Mouse (Mus musculus) C2C12 (cell line): ENCODE data around the gene Tubb4a. TPM values are rescaled to one million over a fixed set of nuclear protein-coding genes. Genes with fewer than 3 reads are reported as not detected.

Experiments
- H3K27me3 ChIP-seq: one replicate; pipeline ENCODE4 v1.6.1; 2011; ENCODE audit not compliant: control insufficient read depth, insufficient read depth, insufficient read length
- H3K36me3 ChIP-seq: one replicate; pipeline ENCODE4 v1.6.1; 2011; ENCODE audit not compliant: control insufficient read depth, insufficient read depth
- H3K4me3 ChIP-seq: one replicate; pipeline ENCODE4 v1.5.1; 2011; ENCODE audit warnings: mild to moderate bottlenecking, control low read depth; ENCODE audit not compliant: poor library complexity, insufficient read depth, severe bottlenecking
- H3K79me2 ChIP-seq: one replicate; pipeline ENCODE4 v1.6.1; 2011; ENCODE audit not compliant: control insufficient read depth, insufficient read depth
- H3K79me3 ChIP-seq: one replicate; pipeline ENCODE4 v1.6.1; 2011; ENCODE audit warnings: low read depth, control low read depth
- H3ac ChIP-seq: one replicate; pipeline ENCODE3; 2011; ENCODE audit warnings: low read depth; ENCODE audit not compliant: control insufficient read depth, insufficient read length
- CEBPB ChIP-seq: IDR thresholded peaks from one replicate; pipeline ENCODE4 v1.6.1; 2011; ENCODE audit warnings: low read depth, mild to moderate bottlenecking, control low read depth, moderate library complexity
- CTCF ChIP-seq: IDR thresholded peaks from one replicate; pipeline ENCODE4 v1.5.1; 2011; ENCODE audit not compliant: control insufficient read depth, insufficient read depth, insufficient read length
- FOSL1 ChIP-seq: IDR thresholded peaks from one replicate; pipeline ENCODE4 v1.8.0; 2011; ENCODE audit warnings: mild to moderate bottlenecking, low read length; ENCODE audit not compliant: poor library complexity, insufficient read depth, severe bottlenecking
- MAX ChIP-seq: IDR thresholded peaks from one replicate; pipeline ENCODE4 v1.6.1; 2011; ENCODE audit warnings: mild to moderate bottlenecking, control low read depth
- MYOD1 ChIP-seq: IDR thresholded peaks from one replicate; pipeline ENCODE4 v1.6.1; 2011; ENCODE audit warnings: low read depth; ENCODE audit not compliant: control insufficient read depth, insufficient read length
- MYOG ChIP-seq: IDR thresholded peaks from one replicate; pipeline ENCODE4 v1.6.1; 2011; ENCODE audit not compliant: control insufficient read depth, insufficient read length; ENCODE audit errors: extremely low read depth
- USF1 ChIP-seq: IDR thresholded peaks from one replicate; pipeline ENCODE4 v1.6.1; 2011; ENCODE audit warnings: low read depth, mild to moderate bottlenecking, control low read depth, moderate library complexity
- polyA plus RNA-seq: library from polyadenylated mRNA; unstranded; fragments of >200 nt; fragmentation: generic; extraction: Trizol; gene quantifications from one replicate; pipeline ENCODE4 v1.2.1, GENCODE M21; 2012; ENCODE audit warnings: missing spikeins

Gene Tubb4a
- polyA plus RNA-seq, 1 experiment, result 0.18 TPM

DNA sequence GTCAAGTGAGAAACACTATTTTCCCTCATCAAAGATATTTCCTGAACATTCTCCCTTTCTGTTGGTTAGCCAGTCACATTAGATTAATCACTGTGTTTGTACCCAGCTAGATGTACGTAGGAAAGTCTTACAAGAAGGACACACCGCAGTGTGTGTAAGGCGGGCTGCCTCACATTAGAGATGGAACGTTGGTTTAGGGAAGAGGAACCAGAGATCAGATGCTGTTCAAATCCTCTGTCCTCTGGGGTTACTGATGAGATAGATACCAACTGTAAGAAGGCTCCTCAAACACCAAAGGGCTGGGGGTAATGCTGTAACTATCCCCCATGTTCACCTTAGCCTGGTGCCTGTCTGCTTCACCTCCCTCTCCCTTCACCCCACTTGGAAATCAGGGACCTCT, 37.2 kb upstream of the Tubb4a start:
- Histone ChIP-seq H3K79me2 (no peaks in the 10 kb centered on the region), H3K27me3 (peaks cover 5% of the 10 kb centered on the region), H3K36me3 (no peaks in the 10 kb centered on the region), H3K79me3 (no peaks in the 10 kb centered on the region), H3ac (no peak overlapping the region), H3K4me3 (no peak overlapping the region)
- TF ChIP-seq FOSL1, result no peak
- no peak for TF ChIP-seq CTCF
- TF ChIP-seq MAX, result no peak
- no peak for TF ChIP-seq CEBPB
- TF ChIP-seq MYOD1, result no peak
- no peak for TF ChIP-seq MYOG
- no peak for TF ChIP-seq USF1

DNA sequence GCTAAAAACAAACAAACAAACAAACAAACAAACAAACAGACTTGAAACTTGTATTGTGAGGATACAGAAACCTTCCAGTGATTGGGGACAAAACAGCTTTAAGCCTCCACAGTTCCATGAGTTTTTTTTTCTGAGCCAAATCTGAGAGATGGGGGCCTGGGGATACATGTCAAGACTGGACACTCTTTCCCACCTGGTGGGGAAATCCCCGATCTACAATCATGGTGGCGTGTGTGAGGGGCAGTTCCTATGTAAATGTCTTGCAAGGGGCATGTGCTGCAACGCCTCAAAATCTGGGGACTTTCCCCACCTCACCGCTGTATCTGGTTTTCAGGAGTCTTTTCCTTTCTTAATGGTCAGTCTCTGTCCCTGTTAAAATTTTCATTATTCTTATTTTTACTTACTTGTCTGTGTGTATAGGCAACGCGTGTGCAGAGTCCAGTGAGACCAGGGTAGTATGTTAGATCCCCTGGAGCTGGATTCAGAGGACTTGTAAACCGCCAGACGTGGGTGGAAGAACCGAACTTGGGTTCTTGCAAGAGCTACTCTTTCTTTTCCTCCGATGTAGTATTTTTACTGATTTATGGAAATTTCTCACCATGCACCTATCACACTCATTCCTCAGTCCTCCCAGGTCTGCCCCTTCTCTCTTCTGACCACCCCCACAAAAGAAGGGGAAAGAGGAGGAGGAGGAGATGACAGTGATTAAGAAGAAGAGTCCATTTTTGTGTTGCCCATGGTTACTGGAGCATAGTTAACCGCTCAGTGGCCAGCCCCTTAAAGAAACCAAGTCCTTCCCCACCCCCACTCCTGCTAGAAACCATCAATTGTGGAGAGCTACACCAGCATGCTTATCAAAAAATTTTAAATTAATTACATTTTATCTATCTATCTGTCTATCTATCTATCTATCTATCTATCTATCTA, 35.9 kb upstream of the Tubb4a start:
- Histone ChIP-seq H3K27me3 (peaks cover 3% of the 10 kb centered on the region), H3K36me3 (no peaks in the 10 kb centered on the region), H3K4me3 (no peak overlapping the region), H3K79me3 (no peaks in the 10 kb centered on the region), H3K79me2 (no peaks in the 10 kb centered on the region), H3ac (no peak overlapping the region)
- no peak for TF ChIP-seq MAX

DNA sequence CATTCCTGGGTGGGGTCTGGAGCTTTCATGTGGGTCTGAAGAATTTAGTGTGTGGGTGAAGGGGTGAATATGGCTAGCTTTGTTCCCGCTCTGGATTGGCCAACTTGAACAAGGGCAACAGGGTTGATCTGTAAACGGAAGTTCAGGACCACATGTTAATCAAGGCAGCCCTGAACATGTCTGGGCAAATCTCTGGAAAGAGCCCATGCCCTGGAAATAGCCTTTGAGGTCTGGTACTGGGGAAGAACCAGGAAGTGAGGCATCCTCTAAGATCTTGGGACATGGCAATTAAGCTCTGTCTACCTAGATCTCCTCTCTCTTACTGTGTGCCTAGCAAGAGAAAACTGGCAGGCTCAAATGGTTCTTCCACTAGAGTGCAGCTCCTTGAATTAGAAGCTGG, 34.3 kb upstream of the Tubb4a start:
- Histone ChIP-seq H3K36me3 (no peaks in the 10 kb centered on the region), H3K27me3 (no peaks in the 10 kb centered on the region), H3K4me3 (no peak overlapping the region), H3ac (no peak overlapping the region), H3K79me3 (no peaks in the 10 kb centered on the region), H3K79me2 (no peaks in the 10 kb centered on the region)
- TF ChIP-seq CEBPB (no peak), MAX (no peak), MYOG (no peak), USF1 (no peak), CTCF (no peak), FOSL1 (no peak), MYOD1 (no peak)

DNA sequence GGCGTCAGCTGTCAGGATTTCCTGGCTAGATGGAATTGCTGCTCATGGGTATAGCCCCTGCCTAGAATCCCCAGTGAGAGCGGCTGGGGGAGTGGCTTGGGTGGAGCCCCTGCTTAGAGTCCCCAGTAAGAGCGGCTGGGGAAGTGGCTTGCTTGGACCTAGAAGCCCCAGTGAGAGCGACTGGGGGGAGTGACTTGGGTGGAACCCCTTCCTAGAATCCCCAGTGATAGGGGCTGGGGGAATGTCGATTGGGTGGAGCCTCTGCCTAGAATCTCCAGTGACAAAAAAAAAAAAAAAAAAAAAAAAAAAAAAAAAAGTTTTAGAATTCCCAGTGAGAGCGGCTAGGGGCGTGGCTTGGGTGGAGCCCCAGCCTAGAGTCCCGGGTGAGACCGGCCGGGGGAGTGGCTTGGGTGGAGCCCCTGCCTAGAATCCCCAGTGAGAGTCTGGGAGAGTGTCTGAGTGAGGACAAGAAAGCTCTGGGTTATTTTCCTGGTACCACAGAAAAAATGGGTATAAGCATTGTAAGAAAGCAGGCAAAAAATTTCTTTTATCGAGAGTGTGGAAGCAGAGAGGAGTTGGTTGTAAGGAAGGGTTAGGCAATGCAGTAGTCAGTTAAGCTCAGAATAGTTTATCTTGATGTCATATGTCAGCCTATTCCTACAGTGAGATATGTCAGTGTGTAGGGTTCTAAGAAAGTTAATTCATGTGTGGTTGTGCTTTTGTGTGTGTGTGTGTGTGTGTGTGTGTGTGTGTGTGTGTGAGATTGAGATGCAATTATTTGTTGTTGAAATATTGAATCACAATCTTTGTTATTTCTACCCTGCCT, 31.2 kb upstream of the Tubb4a start:
- Histone ChIP-seq H3K79me2 (no peaks in the 10 kb centered on the region), H3K4me3 (no peak overlapping the region), H3ac (no peak overlapping the region), H3K79me3 (no peaks in the 10 kb centered on the region), H3K27me3 (no peaks in the 10 kb centered on the region), H3K36me3 (no peaks in the 10 kb centered on the region)
- TF ChIP-seq CEBPB, result no peak
- no peak for TF ChIP-seq CTCF
- TF ChIP-seq MYOG, result no peak
- TF ChIP-seq USF1, result no peak
- no peak for TF ChIP-seq MAX
- TF ChIP-seq MYOD1, result no peak
- no peak for TF ChIP-seq FOSL1

DNA sequence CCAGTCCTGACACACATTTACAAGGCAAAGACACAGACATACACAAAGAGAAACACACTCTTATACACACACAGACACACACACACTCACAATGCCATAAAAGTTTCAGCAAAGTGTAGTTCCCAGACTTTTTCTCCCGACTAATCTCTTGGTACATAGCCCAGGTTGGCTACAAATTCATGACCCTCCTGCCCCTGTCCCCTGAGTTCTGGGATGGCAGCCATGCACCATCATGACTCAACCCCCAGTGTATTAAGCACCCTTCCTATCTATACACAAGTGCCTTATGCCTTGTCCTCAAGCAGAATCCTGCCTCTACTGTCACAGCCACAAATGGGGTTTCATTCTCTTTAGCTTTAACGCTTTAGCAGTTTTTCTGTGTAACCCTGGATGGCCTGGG, 29.2 kb upstream of the Tubb4a start:
- no peaks in the 10 kb centered on the region for H3K79me3 ChIP-seq

More for the DNA sequence above, 29.2 kb upstream of the Tubb4a start:
- H3K27me3 ChIP-seq, result no peaks in the 10 kb centered on the region
- no peak overlapping the region for H3ac ChIP-seq
- H3K36me3 ChIP-seq, result no peaks in the 10 kb centered on the region
- no peak overlapping the region for H3K4me3 ChIP-seq
- no peaks in the 10 kb centered on the region for H3K79me2 ChIP-seq
- TF ChIP-seq USF1 (no peak), MYOG (no peak), MAX (no peak), CTCF (no peak), CEBPB (no peak), MYOD1 (no peak), FOSL1 (no peak)
